Mouse (Mus musculus): ENCODE data around the gene P2rx6. TPM values are rescaled to one million over a fixed set of nuclear protein-coding genes. Genes with fewer than 3 reads are reported as not detected.
A peak's percentile ranks its signal among the peaks of the same experiment; 100 is the strongest.

Gene P2rx6
- polyA plus RNA-seq (2015; fragmentation: Nextera tagmentation; extraction: Ambion mirVana): 1.2 and 1.7 TPM in 2 replicates

DNA sequence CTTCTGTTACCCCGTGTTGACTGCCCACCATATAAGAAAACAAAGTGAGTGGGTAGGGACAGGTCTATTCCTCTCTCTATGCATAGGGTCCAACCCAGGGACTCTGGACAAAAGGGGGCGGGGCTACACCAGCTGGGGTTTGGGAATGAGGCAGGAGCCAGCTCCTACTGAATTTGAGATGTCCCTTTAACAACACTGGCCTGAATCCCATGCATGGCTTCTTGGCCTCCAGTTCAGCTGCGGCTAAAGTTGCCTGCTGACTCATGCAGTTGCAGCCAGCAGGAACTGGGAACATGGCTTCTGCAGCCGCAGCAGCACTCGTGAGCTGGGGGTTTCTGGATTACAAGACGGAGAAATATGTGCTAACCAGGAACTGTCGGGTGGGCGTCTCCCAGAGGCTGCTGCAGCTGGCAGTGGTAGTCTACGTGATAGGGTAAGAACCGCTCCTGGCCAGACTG is at the start of gene P2rx6:
P2rx6 (plus strand) TSS at position 135 of the 458 bp plus-strand sequence.
- Histone ChIP-seq H3K4me2 (peak within 1 kb of the TSS; percentile 51), H3K27me3 (no peaks in the 10 kb centered on the region; the same call in 1 of the 2 replicates), H3K4me1 (peaks cover 40% of the 10 kb centered on the region), H3K9me3 (no peaks in the 10 kb centered on the region), H3K4me3 (peak within 1 kb of the TSS; percentile 30), H3K9ac (peak within 1 kb of the TSS; percentile 24; the same call in 1 of the 2 replicates), H3K36me3 (no peaks in the 10 kb centered on the region), H3K27ac (peak within 1 kb of the TSS; percentile 85)
- WGBS: 2% methylated on average over 10 of the region's 10 CpGs
- ATAC-seq (ENCODE audit: borderline replicate concordance, extremely low read depth, low FRiP score, low TSS enrichment): peak; percentile 43; the same call in 1 of the 2 replicates

DNA sequence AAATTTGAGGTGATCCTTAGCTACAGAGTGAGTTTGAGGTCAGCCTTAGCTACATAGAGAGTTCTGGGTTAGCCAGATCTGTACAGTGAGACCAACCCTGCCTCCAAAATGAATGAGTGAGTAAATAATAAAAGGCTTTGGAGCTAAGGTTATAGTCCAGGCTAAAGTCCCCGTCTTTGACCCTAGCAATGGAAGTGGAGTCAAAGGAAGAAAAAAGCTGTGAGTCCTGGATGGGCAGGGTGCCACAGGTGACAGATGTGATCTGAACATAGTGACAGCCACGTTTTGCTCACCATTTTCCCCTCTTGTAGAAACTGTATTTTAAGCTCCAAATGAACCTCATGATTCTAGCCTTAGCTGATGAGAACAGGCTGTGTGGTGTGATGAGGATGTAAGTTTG is 42.8 kb upstream of the P2rx6 start:
- 81% methylated on average over 2 of the region's 2 CpGs for WGBS

DNA sequence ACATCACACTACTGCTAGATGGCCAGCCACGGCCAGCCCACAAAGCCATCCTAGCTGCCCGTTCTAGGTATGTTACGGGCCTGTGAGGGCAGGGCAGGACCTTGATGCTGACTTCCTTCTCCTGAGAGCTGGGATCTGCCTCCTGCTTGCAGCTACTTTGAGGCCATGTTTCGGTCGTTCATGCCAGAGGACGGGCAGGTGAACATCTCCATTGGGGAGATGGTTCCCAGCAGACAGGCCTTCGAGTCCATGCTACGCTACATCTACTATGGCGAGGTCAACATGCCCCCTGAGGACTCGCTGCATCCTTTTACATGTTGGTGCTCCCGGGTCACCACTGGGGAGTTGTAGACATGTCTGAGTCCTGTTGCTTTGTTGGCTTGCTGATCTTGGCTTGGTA is 37.5 kb upstream of the P2rx6 start:
- Histone ChIP-seq H3K27ac (no peak overlapping the region), H3K9me3 (no peaks in the 10 kb centered on the region), H3K9ac (no peak overlapping the region)

More for the DNA sequence above, 42.8 kb upstream of the P2rx6 start:
- no peak overlapping the region for H3K9ac ChIP-seq
- no peak for ATAC-seq (ENCODE audit: borderline replicate concordance, extremely low read depth, low FRiP score, low TSS enrichment)
- no peak overlapping the region for H3K4me3 ChIP-seq
- no peak overlapping the region for H3K4me2 ChIP-seq
- H3K36me3 ChIP-seq: peaks cover 80% of the 10 kb centered on the region
- no peaks in the 10 kb centered on the region for H3K27me3 ChIP-seq
- H3K4me1 ChIP-seq: no peaks in the 10 kb centered on the region
- no peaks in the 10 kb centered on the region for H3K9me3 ChIP-seq
- H3K27ac ChIP-seq: no peak overlapping the region

DNA sequence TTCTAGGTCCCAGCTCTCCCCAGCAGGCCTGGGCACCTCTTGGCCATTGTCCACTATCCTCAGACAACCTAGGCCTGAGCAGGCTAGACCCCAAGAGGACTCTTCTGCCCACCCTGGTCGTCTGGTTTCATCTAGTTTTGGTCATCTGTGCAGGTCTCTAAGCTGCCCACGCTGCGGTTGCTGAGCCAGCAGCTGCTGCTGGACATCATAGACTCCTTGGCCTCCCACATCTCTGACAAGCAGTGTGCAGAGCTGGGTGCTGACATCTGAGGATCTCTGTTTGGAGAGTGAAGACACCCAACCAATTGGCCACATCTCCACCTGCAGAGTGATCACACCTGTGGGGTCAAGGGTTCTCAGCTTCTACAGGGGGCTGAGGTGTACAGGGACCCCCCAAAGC is 36.2 kb upstream of the P2rx6 start:
- no peaks in the 10 kb centered on the region for H3K27me3 ChIP-seq
- no peaks in the 10 kb centered on the region for H3K9me3 ChIP-seq
- no peak for ATAC-seq (ENCODE audit: borderline replicate concordance, extremely low read depth, low FRiP score, low TSS enrichment)
- H3K27ac ChIP-seq: no peak overlapping the region
- peaks cover 10% of the 10 kb centered on the region; the same call in 1 of the 2 replicates for H3K4me1 ChIP-seq
- no peak overlapping the region for H3K4me3 ChIP-seq
- peaks cover 76% of the 10 kb centered on the region for H3K36me3 ChIP-seq
- H3K4me2 ChIP-seq: no peak overlapping the region
- 79% methylated on average over 3 of the region's 3 CpGs for WGBS
- H3K9ac ChIP-seq: no peak overlapping the region

More for the DNA sequence above, 37.5 kb upstream of the P2rx6 start:
- Histone ChIP-seq H3K4me3 (no peak overlapping the region), H3K36me3 (peaks cover 89% of the 10 kb centered on the region), H3K4me1 (no peaks in the 10 kb centered on the region), H3K27me3 (no peaks in the 10 kb centered on the region), H3K4me2 (no peak overlapping the region)
- 93% methylated on average over 11 of the region's 11 CpGs for WGBS
- ATAC-seq (ENCODE audit: borderline replicate concordance, extremely low read depth, low FRiP score, low TSS enrichment): no peak

DNA sequence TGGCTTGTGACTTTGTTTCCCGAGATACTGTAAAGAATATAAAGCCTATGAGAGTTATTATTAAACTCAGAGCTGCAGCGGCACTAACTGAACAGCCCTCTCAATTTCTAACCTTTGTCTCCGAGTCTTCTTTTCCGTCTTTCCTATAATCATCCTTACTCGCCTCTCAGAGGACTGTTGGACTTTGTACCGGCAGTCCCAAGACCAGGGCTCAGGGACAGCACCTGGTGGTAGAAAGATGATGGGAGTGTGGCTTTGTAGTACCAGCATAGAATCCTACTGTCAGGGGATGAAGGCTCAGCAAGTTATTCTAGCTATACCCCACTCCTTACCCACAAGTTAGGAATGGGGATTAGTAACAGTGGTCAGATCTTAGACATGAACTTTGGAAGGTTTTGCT is 35.5 kb upstream of the P2rx6 start:
- ATAC-seq (ENCODE audit: borderline replicate concordance, extremely low read depth, low FRiP score, low TSS enrichment): no peak
- H3K27ac ChIP-seq: no peak overlapping the region
- H3K4me1 ChIP-seq: peaks cover 10% of the 10 kb centered on the region; the same call in 1 of the 2 replicates
- H3K9ac ChIP-seq: no peak overlapping the region
- no peak overlapping the region for H3K4me3 ChIP-seq
- WGBS: 88% methylated on average over 6 of the region's 6 CpGs
- H3K36me3 ChIP-seq: peaks cover 69% of the 10 kb centered on the region
- no peaks in the 10 kb centered on the region for H3K27me3 ChIP-seq
- no peaks in the 10 kb centered on the region for H3K9me3 ChIP-seq
- no peak overlapping the region for H3K4me2 ChIP-seq

DNA sequence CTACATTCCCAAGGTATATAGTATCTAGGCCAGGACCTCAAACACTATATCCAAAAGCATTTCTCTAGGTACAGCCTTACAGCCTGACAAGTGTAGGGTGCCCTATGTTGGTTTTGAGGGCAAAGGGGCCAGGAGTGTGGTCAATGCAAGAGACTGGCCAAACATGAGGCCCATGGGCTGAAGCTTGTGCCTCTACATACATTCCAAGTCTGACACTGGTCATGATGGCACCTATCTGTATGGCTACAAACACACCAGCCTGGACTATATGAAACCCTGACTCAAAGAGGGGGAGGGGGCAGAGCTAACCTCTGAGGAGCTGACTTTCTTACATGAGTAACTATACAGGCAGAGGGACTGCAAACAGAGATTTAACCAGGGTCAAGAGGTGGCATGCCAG is 34.1 kb upstream of the P2rx6 start:
- Histone ChIP-seq H3K27ac (no peak overlapping the region), H3K9me3 (no peaks in the 10 kb centered on the region), H3K4me2 (no peak overlapping the region), H3K27me3 (no peaks in the 10 kb centered on the region), H3K9ac (no peak overlapping the region), H3K4me1 (peaks cover 17% of the 10 kb centered on the region), H3K36me3 (peaks cover 55% of the 10 kb centered on the region), H3K4me3 (no peak overlapping the region)
- ATAC-seq (ENCODE audit: borderline replicate concordance, extremely low read depth, low FRiP score, low TSS enrichment): no peak

DNA sequence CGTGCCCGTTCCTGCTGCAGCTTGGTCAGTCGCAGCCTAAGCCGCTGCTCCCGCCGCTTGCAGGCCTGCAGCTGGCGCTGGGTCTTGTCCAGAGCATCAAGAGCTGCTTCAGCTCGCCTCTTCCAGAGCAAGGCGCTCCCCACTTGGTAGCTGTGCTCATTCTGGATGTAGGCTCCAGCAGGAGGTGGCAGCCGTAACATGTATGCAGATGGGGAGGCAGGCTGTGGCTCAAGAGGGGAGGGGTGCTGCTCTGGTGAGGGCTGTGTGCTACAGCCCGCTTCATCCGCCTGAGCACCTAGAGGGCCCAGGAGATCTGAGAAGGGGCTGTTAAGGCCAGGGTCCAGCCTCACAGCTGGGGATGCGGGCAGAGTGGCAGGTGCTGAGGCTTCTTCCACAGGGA is 33.4 kb upstream of the P2rx6 start:
- WGBS: 85% methylated on average over 13 of the region's 13 CpGs
- ATAC-seq (ENCODE audit: borderline replicate concordance, extremely low read depth, low FRiP score, low TSS enrichment): no peak
- no peak overlapping the region for H3K27ac ChIP-seq
- H3K9ac ChIP-seq: no peak overlapping the region
- no peak overlapping the region for H3K4me3 ChIP-seq
- H3K4me1 ChIP-seq: peaks cover 17% of the 10 kb centered on the region
- no peak overlapping the region for H3K4me2 ChIP-seq
- no peaks in the 10 kb centered on the region for H3K27me3 ChIP-seq
- peaks cover 48% of the 10 kb centered on the region for H3K36me3 ChIP-seq
- no peaks in the 10 kb centered on the region for H3K9me3 ChIP-seq

DNA sequence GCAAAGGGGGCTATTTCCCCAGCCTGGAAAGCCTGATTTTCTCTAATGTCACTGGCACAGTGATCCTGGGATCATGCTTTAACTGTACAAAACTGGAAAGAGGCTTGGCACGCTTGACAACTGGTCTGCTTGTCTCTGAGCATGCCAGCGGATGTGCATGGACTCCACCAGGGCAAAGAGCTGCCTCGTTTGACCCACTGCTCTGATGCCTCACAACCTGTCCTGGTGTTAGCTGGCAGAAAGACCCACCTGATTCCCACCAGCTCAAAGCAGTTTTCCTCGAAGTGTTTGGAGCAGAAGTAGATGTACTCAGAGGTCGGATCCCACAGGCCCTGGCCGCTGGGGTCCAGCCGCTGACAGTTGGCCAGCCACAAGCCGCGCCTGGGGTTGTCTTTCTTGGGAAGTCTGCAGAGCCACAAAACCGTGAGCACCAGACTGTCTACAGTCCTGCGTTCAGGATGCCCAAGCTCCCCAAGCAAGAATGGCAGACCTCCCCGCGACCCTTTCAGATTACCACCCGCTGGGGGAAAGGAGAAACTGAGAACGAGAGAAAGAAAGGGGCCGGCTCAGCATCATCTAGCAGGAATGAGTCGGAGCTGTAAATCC is 31.6 kb upstream of the P2rx6 start:
- H3K36me3 ChIP-seq: peaks cover 33% of the 10 kb centered on the region
- H3K4me3 ChIP-seq: peak overlapping the region; percentile 78
- H3K4me2 ChIP-seq: peak overlapping the region; percentile 82
- ATAC-seq (ENCODE audit: borderline replicate concordance, extremely low read depth, low FRiP score, low TSS enrichment): no peak
- peaks cover 17% of the 10 kb centered on the region for H3K4me1 ChIP-seq
- no peaks in the 10 kb centered on the region for H3K9me3 ChIP-seq
- H3K9ac ChIP-seq: peak overlapping the region; percentile 87
- WGBS: 13% methylated on average over 17 of the region's 17 CpGs
- peak overlapping the region; percentile 97 for H3K27ac ChIP-seq
- H3K27me3 ChIP-seq: no peaks in the 10 kb centered on the region

DNA sequence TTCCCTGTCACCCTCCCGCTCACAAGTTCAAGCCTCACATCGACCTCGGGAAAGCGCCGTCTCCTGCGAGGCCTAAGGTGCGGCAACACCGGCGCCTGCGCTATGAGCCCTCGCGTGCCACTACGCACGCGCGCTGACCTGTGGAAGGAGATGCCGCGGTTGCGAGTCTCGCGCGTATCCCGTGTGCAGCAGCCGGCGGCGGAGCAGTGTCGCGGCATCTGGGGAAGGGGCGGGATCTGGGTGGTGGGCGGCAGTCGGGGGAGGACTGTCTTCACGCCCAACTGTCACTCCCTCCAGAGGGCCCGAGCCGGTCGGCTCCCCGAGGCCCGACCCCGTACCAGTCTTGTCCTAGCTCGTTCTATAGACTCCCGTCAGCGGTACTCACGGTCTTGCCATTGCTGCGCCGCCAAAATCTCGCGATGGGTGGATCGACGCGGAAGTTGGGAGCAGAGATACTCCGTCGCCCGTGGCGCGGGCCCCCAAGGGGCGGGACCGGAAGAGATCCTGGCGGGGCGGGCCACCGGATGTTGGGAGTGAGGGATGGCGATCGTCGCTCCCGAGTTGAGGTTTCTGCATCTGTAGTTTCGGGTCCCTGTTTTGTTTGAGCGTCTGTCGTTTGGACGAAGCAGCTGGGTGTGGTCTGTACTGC is 30.9 kb upstream of the P2rx6 start, which contains the start of gene Thap7:
Thap7 (minus strand) TSS at position 497 of the 649 bp plus-strand sequence.
- H3K4me1 ChIP-seq: peaks cover 17% of the 10 kb centered on the region
- H3K9ac ChIP-seq: peak within 1 kb of the TSS; percentile 87
- peak within 1 kb of the TSS; percentile 97 for H3K27ac ChIP-seq
- peak within 1 kb of the TSS; percentile 82 for H3K4me2 ChIP-seq
- no peaks in the 10 kb centered on the region for H3K27me3 ChIP-seq
- H3K4me3 ChIP-seq: peak within 1 kb of the TSS; percentile 78
- peak; percentile 97 for ATAC-seq (ENCODE audit: borderline replicate concordance, extremely low read depth, low FRiP score, low TSS enrichment)
- WGBS: under 1% methylated on average over 67 of the region's 67 CpGs
- no peaks in the 10 kb centered on the region for H3K9me3 ChIP-seq
- peaks cover 26% of the 10 kb centered on the region for H3K36me3 ChIP-seq

DNA sequence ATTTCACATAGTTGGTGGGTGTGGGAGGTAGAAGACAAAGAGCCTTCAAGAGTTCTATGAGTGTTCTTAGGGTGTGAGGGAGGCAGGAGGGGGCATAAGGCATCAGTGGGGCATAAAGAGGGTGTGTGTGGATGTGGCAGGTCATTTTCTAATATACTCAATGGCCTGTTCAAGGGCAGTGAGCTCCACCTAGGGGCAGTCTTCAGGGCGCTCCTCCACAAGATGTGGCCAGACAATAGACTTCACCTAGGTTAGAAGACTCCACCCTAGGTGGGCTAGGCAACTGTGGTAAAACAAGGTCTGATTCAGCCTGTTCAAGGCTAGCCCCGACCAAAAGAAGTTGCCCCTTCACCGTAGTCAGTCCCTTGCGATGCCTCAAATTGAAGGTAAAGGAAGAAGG is 29.4 kb upstream of the P2rx6 start:
- 50% methylated on average over 4 of the region's 4 CpGs for WGBS
- Histone ChIP-seq H3K4me3 (no peak overlapping the region), H3K4me1 (peaks cover 17% of the 10 kb centered on the region), H3K9ac (no peak overlapping the region), H3K36me3 (peaks cover 12% of the 10 kb centered on the region), H3K27me3 (no peaks in the 10 kb centered on the region), H3K9me3 (no peaks in the 10 kb centered on the region), H3K27ac (no peak overlapping the region), H3K4me2 (no peak overlapping the region)
- ATAC-seq (ENCODE audit: borderline replicate concordance, extremely low read depth, low FRiP score, low TSS enrichment): no peak

DNA sequence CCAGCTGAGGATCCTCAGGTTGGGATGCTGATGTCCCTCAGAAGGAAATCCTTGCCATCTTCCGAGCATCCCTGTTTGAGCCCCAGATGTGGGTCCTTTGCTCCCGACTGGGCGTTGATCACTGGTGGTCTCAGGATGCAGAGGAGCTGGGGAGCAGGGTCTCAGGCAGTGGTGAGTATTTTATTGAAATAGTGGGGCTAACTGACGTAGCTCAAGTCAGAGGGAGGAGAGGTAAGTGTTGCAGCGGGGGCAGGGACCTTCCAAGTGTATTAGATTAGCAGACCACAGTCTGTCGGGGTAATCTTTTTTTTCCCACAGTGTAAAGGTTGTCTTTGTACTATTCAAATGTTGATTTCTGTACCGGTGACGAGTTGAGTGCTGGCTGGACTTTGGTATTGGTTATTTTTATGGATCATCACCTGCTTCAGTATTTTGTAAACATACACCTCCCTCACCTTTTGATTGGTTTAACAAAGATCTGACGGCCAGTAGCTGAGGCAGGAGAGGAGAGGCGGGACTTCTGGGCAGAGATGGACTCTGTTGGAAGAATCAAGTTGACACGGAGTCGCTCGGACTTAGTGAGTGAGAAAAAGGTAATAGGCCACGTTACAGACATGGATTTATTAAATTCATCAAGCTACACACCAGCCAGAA is 28.9 kb upstream of the P2rx6 start:
- H3K36me3 ChIP-seq: peaks cover 7% of the 10 kb centered on the region; the same call in 1 of the 2 replicates
- no peak overlapping the region for H3K9ac ChIP-seq
- peaks cover 17% of the 10 kb centered on the region for H3K4me1 ChIP-seq
- H3K9me3 ChIP-seq: no peaks in the 10 kb centered on the region
- no peak overlapping the region for H3K4me3 ChIP-seq
- ATAC-seq (ENCODE audit: borderline replicate concordance, extremely low read depth, low FRiP score, low TSS enrichment): no peak
- no peaks in the 10 kb centered on the region for H3K27me3 ChIP-seq
- no peak overlapping the region for H3K4me2 ChIP-seq
- no peak overlapping the region for H3K27ac ChIP-seq
- 70% methylated on average over 14 of the region's 14 CpGs for WGBS

DNA sequence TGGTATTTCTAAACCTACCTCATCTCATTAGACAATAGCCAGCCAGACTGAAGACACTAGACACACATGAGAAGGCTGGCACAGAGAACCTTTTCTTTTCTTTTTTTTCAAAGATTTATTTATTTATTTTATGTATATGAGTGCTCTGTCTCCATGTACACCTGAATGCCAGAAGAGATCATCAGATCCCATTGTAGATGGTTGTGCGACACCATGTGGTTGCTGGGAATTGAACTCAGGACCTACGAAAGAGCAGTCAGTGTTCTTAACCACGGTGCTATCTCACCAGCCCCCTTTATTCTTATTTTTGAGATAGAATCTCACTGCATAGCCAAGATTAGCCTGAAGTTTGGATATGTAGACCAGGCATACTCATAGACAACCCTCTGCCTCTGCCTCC is 25.1 kb upstream of the P2rx6 start:
- no peak for ATAC-seq (ENCODE audit: borderline replicate concordance, extremely low read depth, low FRiP score, low TSS enrichment)
- Histone ChIP-seq H3K9ac (no peak overlapping the region), H3K4me1 (peaks cover 5% of the 10 kb centered on the region), H3K27ac (no peak overlapping the region), H3K4me2 (no peak overlapping the region), H3K9me3 (no peaks in the 10 kb centered on the region), H3K4me3 (no peak overlapping the region), H3K36me3 (no peaks in the 10 kb centered on the region), H3K27me3 (0 out of 2 replicates have a peak, but pooled peaks cover 4% of the 10 kb centered on the region)
- WGBS: 89% methylated on average over 3 of the region's 3 CpGs

Data from lung, embryonic 15.5 days (tissue).